Mouse (Mus musculus) spleen, adult 12 weeks (tissue): ENCODE results near the gene Cdc42ep4.

Experiments used
- DNase-seq: peaks from one replicate; pipeline ENCODE4 v3.0.0; 2022; ENCODE audit warnings: low spot score

Cdc42ep4 gene

DNA sequence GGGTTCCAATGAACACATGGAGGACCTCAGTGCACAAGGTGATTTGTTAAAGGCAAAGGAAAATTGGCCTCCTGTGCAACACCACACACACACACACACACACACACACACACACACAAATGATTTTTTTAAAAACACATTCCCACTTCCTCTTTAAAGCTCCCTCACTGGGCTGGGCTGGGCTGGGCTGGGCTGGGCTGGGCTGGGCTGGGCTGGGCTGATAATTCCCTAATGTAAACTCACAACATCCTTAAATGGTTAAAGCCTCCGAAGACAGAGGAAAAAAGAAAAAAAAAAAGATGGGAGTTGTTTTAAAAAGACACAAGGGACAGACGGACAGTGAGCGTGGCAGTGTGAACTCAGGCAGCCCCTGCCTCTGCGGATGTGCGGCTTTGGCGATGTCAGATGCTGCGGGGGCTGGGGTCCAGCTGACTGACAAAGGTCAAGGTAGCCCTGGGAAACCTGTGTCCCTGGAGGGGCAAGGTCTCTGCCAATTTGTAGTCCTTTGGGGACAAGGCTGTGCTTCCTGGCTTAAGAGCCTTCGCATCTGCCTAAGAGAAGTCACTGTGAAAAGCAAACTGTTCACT lies 26.3 kb upstream of the Cdc42ep4 start:
- DNase-seq, result no peak

DNA sequence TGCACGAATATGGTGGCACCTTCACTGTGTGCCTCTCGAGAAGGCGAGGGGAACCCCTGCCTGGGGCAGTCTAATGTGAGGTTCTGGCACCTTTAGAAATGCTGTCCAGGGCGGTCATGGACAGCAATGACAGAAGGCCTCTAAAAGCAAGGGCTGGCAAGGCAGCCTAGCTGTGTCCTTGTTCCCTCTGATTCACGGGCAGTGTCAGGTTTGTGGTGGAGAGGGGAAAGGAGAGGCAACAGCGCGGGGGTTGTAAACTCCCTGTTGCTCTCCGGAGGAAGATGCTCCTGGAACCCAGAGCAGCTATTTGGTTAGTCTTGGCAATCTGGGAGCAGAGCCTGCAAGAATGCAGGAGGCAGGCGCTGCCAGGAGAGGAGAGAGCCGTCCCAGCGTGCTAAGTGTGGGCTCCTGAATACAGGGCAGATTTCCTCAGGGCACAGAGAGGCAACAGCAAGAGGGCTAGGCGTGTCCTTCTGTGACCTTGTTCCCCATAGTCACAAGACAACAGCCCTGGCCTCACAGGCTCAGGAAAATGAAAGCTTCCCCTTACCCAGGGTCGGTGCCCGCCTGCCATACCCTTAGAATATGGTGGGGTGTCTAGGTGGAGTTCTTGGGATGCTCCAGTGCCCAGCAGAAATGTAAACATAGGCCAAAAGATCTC lies 25.3 kb upstream of the Cdc42ep4 start:
- no peak for DNase-seq

DNA sequence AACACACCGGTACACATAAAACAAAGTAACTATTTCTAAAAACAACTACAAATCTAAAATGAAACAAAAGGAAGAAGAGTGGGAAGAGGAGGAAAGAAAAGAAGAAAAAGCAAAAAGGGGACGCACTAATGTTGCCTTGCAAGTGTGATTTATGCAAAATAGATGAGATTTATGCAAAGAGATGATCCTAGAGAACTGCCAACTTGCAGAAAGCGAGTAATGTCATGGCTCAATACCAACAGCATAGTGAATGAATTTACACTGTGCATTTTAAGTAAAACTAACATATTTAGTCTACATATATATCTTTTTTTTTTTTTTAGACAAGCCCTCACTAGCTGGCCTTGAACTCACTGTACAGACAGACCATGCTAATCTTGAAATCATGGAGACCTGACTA lies 23.1 kb upstream of the Cdc42ep4 start:
- DNase-seq, result no peak

DNA sequence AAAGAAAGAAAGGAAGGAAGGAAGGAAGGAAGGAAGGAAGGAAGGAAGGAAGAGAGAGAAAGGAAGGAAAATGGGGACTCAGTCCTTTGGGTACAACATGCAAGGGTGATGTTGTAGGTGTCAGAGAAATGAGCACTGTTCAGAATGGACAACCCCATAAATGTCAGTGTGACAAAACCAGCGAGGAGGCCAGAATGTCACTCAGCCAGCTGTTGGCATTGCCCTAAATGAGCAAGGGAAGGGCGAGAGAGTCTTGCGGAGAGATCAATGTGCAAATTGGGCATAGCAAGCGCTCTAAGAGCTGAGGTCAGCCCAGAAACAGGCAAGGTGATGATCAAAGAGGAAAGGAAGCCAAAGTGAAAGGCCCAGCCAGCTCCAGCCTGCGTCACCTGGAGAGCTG lies 21.5 kb upstream of the Cdc42ep4 start:
- DNase-seq, result no peak

DNA sequence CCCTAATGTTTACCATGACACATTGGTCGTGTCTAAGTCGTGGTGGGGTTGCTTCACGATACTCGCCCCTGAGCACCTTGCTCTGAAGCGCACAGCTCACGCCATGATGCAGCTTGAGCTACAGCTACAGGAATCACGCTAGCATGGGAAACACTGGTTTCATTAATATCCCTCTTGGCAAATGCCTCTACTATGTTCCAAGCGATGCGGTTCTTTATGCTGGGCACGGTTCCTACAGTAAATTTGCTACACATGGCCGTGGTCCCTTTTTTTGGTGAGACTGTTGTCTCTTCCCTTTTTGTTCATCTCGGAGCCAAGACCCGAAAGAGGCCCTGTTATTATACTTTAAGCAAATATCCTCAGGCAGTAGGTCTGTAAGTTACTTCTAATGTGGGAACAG lies 19.5 kb upstream of the Cdc42ep4 start:
- DNase-seq, result no peak

DNA sequence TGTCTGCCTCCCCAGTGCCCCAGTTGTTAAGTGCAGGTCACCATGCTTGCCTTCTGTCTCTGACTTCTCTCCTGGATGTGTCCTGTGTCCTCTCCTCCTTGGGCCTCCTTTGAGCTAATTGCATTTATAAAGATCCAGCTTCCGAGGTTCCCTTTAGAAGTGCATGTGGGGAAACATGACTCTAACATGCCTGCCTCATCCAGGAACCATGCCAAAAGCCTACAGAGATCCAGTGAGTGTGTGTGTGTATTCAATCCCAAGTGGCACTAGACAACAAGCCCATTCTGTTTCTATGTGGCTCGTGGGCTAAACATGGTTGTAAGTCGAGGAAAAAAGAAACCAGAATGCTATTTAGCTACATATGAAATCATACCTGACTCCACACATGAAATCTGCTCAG lies 16.7 kb upstream of the Cdc42ep4 start:
- no peak for DNase-seq

DNA sequence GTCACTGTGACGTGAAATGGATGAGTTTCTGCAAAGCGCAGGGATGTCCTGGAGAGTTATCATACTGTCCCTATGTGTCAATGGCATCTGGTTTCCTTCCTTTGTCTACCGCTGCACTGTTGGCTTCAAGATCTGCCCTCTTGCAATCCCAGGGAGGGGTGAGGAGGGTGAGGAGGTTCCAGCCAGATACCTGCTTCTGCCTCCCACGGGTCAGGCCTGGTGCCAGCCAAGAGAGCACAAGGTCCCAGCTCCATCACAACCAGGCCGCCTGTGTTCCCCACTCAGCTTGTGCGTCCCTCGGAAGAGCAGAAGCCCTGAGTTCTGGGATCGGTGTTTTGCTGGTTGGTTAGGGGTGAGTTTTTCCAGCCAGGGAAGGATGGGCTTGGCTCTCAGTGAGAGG lies 15.6 kb upstream of the Cdc42ep4 start:
- DNase-seq, result no peak

DNA sequence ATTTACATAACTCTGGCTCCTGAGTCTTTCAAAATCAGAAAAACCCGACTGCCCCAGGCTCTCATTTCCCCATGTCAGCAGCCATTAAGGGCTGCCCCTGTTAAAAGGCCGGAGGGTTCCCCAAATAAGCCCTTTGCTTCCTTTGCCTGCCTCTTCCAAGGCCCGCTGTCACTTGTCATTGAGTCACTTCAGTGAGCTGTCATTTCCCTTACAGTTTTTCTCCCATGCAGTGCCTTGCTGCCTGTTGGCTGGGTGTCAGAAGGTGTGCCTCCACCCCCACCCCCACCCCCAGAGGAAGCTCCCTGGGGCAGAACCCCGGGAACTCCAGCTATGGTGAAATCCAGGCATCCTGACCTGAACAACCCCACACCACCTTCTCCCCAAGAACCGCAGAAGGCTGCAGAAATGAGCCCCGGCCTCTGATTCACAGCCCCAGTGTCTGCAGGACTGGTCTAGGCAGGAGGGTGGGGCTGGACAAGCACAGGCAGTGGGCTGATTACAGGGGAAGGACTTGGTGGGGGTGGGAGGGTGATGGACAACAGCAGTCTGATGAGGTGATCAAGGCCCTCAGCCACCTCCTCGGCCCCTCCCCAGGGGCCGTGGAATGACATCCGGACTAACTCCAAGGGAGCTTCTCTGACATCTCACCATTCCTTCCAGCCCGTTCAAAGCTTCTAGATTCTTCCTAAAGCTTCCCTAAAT lies 14.8 kb upstream of the Cdc42ep4 start:
- no peak for DNase-seq

DNA sequence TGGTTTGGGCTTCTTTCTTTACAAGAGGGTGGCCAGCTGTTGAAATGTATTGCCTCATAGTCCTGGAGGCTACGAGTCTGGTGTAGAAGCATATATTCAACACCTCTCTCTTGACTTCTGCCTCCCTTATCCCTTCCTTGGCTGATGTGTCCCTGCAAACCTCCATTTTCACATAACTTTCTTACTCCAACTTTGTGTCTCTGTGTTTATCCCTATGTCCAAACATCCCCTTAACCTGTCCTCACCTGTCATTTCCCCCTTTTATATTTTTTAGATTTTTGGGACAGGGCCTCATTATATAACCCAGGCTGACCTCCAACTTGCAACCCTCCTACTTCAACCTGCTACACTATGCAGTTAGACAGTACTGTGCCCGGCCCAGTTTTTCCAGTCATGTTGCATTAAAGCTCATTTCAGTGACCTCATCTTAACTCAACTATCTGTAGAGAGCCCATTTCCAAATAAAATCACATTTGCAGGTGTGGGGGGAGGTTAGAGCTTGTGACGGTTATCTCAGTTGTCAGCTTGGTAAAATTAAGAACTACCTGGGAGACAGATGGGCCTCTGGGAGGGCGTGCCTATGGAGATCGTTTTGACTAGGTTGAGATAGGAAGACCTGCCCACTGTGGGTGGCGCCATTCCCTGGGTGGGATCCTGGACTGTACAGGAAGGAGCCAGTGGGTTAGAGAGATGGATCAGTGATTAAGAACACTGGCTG lies 12.6 kb upstream of the Cdc42ep4 start:
- no peak for DNase-seq

DNA sequence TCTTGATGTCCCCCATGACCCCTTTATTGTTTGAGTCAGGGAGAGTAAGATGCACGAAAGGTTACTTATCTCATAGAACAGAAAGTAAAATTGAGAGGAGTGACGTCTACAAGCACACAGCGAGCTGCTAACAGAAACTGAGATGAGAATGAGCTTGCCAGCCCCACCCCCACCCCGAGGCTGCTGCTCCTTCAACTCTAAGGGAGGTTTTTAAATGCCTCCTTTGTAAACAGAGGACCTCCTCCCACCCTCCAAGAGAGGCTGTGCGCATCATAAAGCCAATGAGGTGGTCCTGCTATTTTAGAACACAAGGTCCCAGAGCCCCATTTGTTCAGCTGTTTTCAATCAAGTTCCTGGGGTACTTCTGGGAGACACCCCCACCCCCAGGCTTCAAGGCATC lies 11.8 kb upstream of the Cdc42ep4 start:
- no peak for DNase-seq

DNA sequence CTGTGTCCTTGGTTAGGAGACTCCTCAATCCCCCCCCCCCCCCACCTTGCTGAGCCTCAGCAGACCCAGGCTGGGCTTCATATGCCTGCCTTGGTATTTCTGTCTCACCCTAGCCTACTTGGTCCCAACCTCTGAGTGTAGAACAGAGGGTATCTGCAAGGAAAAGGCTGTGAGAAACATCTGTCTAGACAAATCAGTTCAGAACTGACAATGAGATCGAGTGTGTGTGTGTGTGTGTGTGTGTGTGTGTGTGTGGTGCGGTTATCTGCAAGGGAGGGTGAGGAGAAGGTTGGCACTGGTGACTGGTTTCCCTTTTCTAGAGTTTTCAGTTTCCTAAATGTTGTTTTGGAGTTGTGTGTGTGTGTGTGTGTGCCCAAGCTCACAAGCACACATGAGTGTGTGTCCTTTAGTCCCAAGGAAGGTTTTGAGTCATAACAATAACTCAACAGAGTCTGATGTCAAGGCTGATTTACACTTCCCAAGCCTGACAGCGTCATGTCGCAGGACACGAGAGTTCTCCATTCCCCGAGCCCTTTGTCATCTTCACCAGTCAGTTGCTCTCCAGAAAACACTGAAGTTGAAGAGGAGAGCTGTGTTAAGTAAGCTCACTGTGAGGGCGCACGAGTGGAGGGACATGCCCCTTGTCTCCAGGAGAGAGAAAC lies 10.6 kb upstream of the Cdc42ep4 start:
- no peak for DNase-seq

DNA sequence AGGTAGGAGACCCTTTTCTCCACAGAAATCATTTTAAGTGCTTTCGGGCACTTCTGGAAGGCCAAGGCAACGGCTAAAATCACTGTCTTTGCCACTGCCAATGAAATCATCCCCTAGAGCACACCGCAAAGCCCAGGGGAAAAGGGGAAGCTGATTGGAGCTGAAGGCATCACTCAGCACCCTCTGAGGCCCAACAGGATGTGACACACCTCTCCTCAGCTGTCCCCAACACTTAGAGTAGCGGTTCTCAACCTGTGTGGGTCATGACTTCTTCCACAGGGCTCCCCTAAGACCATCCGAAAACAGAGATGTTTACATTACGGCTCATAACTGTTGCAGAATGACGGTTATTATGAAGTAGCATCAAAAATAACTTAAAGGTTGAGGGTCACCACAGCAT lies 10.0 kb upstream of the Cdc42ep4 start:
- DNase-seq, result no peak

DNA sequence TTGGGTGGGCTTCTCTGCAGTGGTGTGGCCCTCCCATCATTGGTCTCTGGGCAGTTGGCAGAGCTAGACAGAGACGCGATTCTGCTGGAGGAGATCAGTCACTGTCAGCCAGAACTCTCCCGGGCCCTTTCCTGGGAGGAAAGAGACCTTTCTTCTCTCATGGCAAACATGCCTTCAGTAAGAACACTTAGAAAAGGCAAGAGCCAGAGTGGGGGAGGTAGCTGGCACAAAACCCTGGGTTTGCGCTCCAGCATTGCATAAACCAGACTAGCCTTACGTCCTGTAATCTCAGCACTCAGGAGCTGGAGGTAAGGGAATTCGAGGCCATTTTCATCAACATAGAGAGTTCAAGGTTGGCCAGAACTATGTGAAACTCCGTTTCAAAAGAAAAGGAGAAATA lies 8.8 kb upstream of the Cdc42ep4 start:
- no peak for DNase-seq

DNA sequence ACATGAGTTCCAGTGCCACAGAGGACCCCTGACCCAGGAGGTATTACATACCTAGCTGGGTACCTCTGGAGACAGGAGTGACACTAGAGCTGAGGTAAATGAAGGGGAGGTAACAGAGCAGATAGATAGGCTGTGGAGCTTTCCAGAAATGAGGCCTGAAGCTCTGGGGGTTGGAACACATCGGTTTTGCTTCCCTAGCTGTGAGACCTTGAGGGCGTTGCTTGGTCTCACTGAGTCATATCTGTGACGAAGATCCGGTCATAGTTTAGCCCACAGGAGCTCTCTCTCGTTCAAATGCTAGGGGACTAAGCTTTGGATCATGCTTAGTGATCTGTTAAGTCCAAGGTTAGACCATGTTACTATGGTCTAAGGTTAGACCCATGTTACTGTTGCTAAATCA lies 7.2 kb upstream of the Cdc42ep4 start:
- DNase-seq, result no peak

DNA sequence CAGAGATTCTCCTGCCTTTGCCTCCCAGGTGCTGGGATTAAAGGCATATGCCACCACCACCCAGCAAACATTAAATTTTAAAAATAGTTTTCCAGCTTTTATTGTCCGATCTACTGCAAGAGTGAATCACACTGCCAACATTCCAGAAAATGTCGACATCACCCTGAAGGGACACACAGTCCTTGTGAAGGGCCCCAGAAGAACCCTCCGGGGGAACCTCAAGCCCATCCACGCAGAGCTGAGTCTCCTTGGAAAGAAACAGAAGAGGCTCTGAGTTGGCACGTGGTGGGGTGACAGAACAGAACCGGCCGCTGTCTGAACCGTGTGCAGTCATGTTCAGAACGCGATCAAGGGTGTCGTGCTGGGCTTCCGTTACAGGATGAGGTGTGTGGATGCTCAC lies 4.9 kb upstream of the Cdc42ep4 start:
- DNase-seq, result no peak

DNA sequence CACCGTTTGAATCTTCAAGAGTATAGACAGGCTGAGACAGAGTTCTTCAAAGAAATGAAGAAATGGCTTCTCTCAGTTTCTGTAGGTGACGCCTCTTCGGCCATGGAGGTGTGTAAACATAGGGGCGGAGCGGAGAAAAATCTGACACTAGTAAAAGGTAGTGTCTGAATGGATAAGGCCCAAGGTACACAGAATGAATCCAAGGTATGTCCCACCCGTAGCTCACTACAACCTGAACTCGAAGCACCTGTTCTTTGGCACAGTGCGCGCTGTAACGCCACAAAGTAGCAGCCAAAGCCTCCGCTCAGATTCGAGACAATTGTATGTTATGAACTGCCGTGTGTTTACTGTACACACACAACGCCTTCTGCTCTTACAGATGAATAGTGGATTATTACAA lies 4.2 kb upstream of the Cdc42ep4 start:
- no peak for DNase-seq

DNA sequence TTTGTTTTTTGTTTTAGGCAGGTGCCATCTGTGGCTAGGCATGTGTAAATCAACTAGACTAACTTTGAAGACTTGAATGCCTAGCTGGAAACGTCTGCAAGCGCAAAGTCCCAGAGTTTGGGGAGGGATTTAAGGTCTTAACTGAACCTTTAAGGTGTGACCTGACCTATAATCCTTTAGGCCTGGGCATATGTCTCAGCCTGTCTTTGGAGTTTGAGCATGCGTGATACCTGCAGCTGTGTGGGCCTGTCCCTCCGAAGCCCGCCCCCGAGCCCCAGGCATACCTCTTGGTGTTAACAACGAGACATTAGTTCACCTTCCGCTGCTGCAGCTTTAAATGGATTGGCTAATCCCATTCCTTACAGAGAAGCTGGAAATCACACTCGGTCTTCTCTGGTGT lies 3.2 kb upstream of the Cdc42ep4 start:
- no peak for DNase-seq

DNA sequence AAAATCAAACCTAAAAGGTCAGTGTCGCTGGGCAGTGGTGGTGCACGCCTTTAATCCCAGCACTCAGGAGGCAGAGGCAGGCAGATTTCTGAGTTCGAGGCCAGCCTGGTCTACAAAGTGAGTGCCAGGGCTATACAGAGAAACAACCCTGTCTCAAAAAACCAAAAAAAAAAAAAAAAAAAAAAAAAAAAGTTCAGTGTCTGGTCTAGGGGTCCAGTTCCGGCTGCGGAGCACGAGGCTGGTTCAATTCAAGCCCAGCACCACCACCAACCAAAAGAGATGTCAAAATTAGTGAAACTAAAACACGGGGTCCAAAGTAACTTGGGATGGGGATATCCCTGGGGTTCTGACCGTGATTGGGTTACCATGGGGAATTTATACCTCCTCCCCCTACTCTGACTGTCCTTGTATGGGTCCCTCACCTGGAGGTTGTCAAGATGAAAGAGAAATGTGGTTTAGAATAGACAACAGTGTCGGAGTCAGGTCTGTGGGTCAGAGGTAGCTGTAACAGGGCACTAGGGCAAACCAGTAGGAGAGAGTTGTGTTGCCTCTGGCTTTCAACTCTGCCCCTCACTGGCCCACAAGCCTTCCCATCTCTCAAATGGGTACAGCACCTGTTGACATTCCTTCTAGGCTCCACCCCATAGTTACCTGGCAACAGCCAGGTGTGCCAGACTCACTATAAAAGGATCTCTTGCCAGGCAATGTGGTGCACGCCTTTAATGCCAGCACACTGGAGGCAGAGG lies 1.2 kb upstream of the Cdc42ep4 start:
- DNase-seq, result no peak

DNA sequence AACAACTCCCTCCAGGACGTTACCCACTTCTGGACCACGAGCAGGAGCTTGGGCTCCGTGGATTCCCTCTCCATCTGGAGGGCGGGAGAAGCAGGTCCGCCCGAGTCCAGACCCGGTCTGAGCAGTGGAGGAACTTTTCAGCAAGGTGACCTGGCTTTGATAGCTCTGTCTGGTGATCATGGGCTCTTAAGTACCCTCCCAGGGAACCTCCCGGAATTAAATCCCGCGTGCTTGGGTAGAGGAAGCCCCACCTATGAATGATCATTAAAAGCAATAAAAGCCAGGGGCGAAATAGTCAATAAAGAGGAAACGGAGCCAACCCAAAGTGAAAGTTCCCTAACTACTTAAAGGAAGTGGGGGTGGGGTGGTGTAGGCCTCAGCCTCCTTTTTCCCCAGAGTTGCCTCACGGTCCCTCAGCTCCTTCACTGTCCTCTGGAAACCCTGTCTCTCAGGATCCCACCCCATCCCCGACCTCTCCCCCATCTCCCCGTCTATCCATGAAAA lies 529 bp upstream of the Cdc42ep4 start:
- DNase-seq, result no peak

DNA sequence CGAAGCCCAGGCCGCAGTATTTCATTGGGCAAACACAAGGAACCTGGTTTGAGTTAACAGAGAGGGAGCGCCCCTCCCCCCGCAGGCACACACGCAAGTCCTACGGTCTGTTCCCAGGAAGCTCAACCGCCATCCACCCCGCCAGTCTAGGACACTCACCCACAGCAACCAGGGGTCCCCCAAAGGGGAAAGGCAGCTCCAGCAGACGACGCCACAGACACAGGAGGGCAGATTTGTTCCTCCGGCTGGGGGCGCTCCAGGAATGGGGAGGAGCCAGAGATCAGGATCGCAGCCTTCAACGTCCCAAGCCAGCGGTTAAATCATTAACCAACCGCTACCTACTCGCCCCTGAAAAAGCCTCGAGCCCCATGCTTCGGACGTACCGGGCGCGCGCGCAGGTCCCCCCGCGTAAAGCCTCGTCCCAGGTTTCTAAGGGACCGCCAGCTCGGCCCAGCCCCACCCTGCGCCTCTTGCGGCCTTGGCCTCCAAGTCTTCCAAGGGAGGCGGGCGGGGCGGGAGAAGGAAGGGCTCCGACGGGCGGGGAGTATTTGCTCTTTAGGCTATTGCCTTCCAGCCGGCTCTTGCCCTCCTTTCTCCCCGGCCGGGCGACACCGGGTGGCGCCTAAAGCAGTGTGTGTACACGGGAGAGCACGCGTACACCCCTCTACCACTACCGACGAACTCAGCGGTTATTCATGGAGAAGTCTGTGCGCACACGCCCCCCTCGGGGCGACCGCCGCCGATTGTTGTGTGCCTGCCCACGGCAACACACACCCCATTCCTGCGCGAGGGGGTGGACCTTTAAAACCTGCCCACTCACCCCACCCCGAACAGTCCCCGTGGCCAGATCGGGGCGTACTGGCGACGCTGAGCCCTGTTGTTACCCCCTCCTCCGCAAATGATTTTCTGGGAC lies 854 bp downstream of the Cdc42ep4 start:
- DNase-seq, result peak; percentile 76
